Mouse (Mus musculus) gastrocnemius, adult 2 months (tissue): ENCODE data around the gene Fads1. TPM values are rescaled to one million over a fixed set of nuclear protein-coding genes. Genes with fewer than 3 reads are reported as not detected.
"Not testable (repeated sequence)": the region's sequence is repeated elsewhere in the genome, so short reads cannot be mapped to it uniquely, and the experiment has no call there.

Source experiments
- DNase-seq: peaks from one replicate; pipeline ENCODE4 v3.0.0; 2022
- H3K27ac ChIP-seq: fragments of 200-600 bp; 2 replicates; pipeline ENCODE4 v1.8.1; 2022; ENCODE audit warnings: mild to moderate bottlenecking
- H3K4me3 ChIP-seq: fragments of 200-600 bp; 2 replicates; pipeline ENCODE4 v1.8.1; 2022; ENCODE audit warnings: mild to moderate bottlenecking, moderate library complexity
- CTCF ChIP-seq: fragments of 200-600 bp; IDR thresholded peaks from 2 replicates; pipeline ENCODE4 v1.8.1; 2022; ENCODE audit warnings: antibody characterized with exemption, mild to moderate bottlenecking, moderate library complexity
- intact Hi-C: fragments of 180-260 bp; cut with DNase I; formaldehyde crosslinking; loops from one replicate; pipeline ENCODE4 v1.15.1; 2025
- long read RNA-seq, 2 experiments: library from polyadenylated mRNA; stranded (forward); transcript quantifications; one replicate each; pipeline ENCODE4 v2.0.0; 2021
- total RNA-seq, 2 experiments: library from RNA; stranded (reverse); gene quantifications; 2 replicates each; pipeline ENCODE4 v1.2.3; 2021

Fads1 gene
- total RNA-seq = 1 to 10 TPM; 4.2 to 9.9 TPM
- long read RNA-seq, experiment 1, transcript Fads1-201 (12 exons, 3,460 nt) = major isoform, 9 of 10 reads
- long read RNA-seq, experiment 1, partial matches to known transcripts = 1 of 10 reads
- long read RNA-seq, experiment 1, other reads (novel, unspliced or antisense) = 0 of 10 reads
- long read RNA-seq, experiment 2, transcript Fads1-201 (12 exons, 3,460 nt) = major isoform, 5 of 7 reads
- long read RNA-seq, experiment 2, partial matches to known transcripts = 1 of 7 reads
- long read RNA-seq, experiment 2, other reads (novel, unspliced or antisense) = 1 of 7 reads

GRCm38 (mm10) chr19:10182670-10183298 is at the start of gene Fads1:
Gene Fads1, plus strand, starts transcription at chr19:10182888.
- intact Hi-C loops = loop anchor here (10.0 kb wide), 1 partner anchor 78 kb away; the partner anchor contains the start of gene Fads2
- peak; percentile 64 for TF ChIP-seq CTCF
- peak; percentile 95 for DNase-seq

GRCm38 (mm10) chr19:10134692-10135091 is 48.0 kb upstream of the Fads1 start:
- H3K4me3 ChIP-seq = no peak overlapping the region
- intact Hi-C loops = no loop called here
- peak overlapping the region; percentile 43 for H3K27ac ChIP-seq
- DNase-seq = peak; percentile 77
- TF ChIP-seq CTCF = no peak

More at GRCm38 (mm10) chr19:10182670-10183298, at the start of gene Fads1:
- Histone ChIP-seq H3K4me3 (peak within 1 kb of the TSS; percentile 94), H3K27ac (peak within 1 kb of the TSS; percentile 85)

DNA sequence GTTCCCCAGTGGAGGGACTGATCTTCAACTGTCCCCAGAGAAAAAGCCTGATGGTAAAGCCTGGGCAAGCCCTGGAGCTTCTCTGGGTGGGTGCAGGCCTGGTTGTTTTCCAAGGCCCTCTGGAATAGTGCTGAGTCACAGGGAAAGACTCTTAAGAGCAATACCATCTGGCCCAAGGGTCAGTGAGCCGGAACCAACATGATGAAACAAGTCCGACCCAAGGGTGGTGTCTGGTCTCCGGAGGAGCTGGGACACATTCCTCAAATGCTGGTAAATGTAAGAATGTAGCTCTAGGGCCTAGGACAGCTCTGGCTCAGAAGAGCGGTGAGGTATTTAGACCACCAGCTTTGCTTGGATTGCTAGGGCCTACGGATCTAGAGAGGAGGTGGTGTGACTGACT is 45.3 kb upstream of the Fads1 start:
- Histone ChIP-seq H3K4me3 (no peak overlapping the region), H3K27ac (0 out of 2 replicates have a peak overlapping the region, but pooled peaks have one; percentile 21)
- intact Hi-C loops = no loop called here
- DNase-seq = peak; percentile 38
- TF ChIP-seq CTCF = no peak

- no peak for DNase-seq
- Histone ChIP-seq H3K27ac (no peak overlapping the region), H3K4me3 (no peak overlapping the region)
- intact Hi-C loops = no loop called here
- TF ChIP-seq CTCF = no peak
Observed at GRCm38 (mm10) chr19:10139736-10140135, 43.0 kb upstream of the Fads1 start.

GRCm38 (mm10) chr19:10143667-10144066 is 39.0 kb upstream of the Fads1 start:
- intact Hi-C loops = no loop called here
- DNase-seq = no peak
- no peak overlapping the region for H3K27ac ChIP-seq
- no peak for TF ChIP-seq CTCF
- H3K4me3 ChIP-seq = no peak overlapping the region

- no peak overlapping the region for H3K27ac ChIP-seq
- no peak overlapping the region for H3K4me3 ChIP-seq
- DNase-seq = no peak
- TF ChIP-seq CTCF = no peak
- intact Hi-C loops = no loop called here
Observed at GRCm38 (mm10) chr19:10144464-10144863, 38.2 kb upstream of the Fads1 start.

GRCm38 (mm10) chr19:10148555-10148954 is 34.1 kb upstream of the Fads1 start:
- intact Hi-C loops = no loop called here
- Histone ChIP-seq H3K4me3 (peak overlapping the region; percentile 44), H3K27ac (peak overlapping the region; percentile 48)
- no peak for TF ChIP-seq CTCF
- peak; percentile 39 for DNase-seq

GRCm38 (mm10) chr19:10149189-10149588 is 33.5 kb upstream of the Fads1 start:
- intact Hi-C loops = no loop called here
- no peak for DNase-seq
- Histone ChIP-seq H3K27ac (no peak overlapping the region), H3K4me3 (no peak overlapping the region)
- TF ChIP-seq CTCF = no peak

DNA sequence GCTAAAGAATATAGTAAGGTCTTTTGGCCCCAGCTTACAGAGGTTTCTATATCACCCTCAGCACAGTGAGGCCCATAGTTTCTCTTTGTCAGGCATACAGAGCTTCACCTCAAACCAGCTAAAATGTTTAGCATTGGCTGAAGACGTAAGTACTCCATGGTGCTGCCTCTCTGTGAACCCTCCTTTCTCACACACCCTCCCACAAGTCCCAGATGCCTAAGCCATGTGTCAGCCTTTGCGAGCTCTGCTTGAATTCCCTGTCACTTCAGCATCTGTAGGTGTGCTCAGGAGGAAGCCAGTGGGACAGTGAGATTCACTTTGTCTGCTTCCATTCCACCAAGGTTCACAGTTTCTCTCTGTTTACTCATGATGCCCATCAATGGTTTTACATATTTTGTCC is 25.0 kb upstream of the Fads1 start:
- no peak for DNase-seq
- Histone ChIP-seq H3K27ac (no peak overlapping the region), H3K4me3 (no peak overlapping the region)
- intact Hi-C loops = no loop called here
- TF ChIP-seq CTCF = no peak

DNA sequence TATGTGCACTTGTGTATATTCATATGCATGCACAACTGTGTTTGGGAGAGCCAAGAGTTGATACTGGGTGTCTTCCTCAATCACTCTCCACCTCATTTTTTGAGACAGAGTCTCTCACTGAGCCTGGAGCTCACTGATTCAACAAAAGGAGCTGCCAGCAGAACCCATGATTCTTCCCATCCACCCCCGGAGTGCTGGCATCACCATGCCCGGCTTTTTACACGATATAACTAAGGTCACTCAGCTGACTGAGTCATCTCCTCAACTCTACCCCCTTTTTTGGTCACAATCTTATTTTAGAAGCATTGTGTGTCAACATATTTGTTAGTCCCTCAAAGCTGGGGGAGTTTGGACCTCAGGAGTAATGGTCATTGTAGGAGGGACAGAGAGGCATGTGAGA is 18.8 kb upstream of the Fads1 start:
- no peak for TF ChIP-seq CTCF
- intact Hi-C loops = no loop called here

GRCm38 (mm10) chr19:10165928-10166327 is 16.8 kb upstream of the Fads1 start:
- DNase-seq, H3K27ac ChIP-seq, intact Hi-C loops, H3K4me3 ChIP-seq: not testable (repeated sequence)

More for the DNA sequence above, 18.8 kb upstream of the Fads1 start:
- H3K4me3 ChIP-seq = no peak overlapping the region
- DNase-seq = no peak
- H3K27ac ChIP-seq = no peak overlapping the region

- Histone ChIP-seq H3K4me3 (no peak overlapping the region), H3K27ac (no peak overlapping the region)
- TF ChIP-seq CTCF = no peak
- intact Hi-C loops = no loop called here
- no peak for DNase-seq
Observed at GRCm38 (mm10) chr19:10167112-10167511, 15.6 kb upstream of the Fads1 start.

DNA sequence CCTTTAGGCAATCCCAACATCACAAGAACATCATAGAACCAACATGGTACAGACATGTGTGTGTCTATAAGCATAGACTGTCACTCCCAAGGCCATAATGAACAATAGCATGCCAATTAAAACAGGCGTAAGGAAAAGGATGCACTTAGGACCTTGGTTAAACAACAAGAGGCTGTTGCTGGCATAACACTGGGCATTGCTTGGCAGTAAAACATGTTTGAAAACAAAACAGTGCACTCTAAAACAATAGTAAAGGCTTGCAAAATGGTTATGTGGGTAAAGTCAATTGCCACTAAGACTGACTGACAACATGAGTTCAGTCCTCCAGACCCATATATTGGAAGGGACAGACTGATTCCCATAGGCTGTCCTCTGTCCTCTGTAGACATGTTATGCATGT is 14.7 kb upstream of the Fads1 start:
- H3K27ac ChIP-seq = no peak overlapping the region
- intact Hi-C loops = no loop called here
- no peak overlapping the region for H3K4me3 ChIP-seq
- TF ChIP-seq CTCF = no peak
- DNase-seq = no peak
